Mouse (Mus musculus) G1E (cell line): ENCODE measurements around the gene Rrm1. TPM values are rescaled to one million over a fixed set of nuclear protein-coding genes. Genes with fewer than 3 reads are reported as not detected.
"Not testable (repeated sequence)": the region's sequence is repeated elsewhere in the genome, so short reads cannot be mapped to it uniquely, and the experiment has no call there.

Experiments used
- ATAC-seq: 2 replicates; pipeline ENCODE4 v1.8.0; 2016; ENCODE audit warnings: mild to moderate bottlenecking; ENCODE audit not compliant: insufficient number of reproducible peaks, poor library complexity, low FRiP score, severe bottlenecking; ENCODE audit errors: extremely low read depth
- DNase-seq: peaks from one replicate; pipeline ENCODE4 v3.0.0; 2012; ENCODE audit warnings: low spot score
- H3K27me3 ChIP-seq: 2 replicates; pipeline ENCODE4 v1.6.1; 2012; ENCODE audit warnings: mild to moderate bottlenecking, low read length, inconsistent platforms; ENCODE audit not compliant: insufficient read depth
- H3K36me3 ChIP-seq: replicated peaks from 2 replicates; pipeline ENCODE3; 2012; ENCODE audit warnings: mild to moderate bottlenecking, inconsistent platforms
- H3K4me1 ChIP-seq: 2 replicates; pipeline ENCODE4 v1.6.1; 2012; ENCODE audit warnings: low read depth, low read length, inconsistent platforms, mixed read lengths; ENCODE audit not compliant: insufficient read depth
- H3K4me3 ChIP-seq: 2 replicates; pipeline ENCODE4 v1.5.1; 2012; ENCODE audit warnings: low read depth, mild to moderate bottlenecking, inconsistent platforms, low read length, moderate library complexity, mixed read lengths
- H3K9me3 ChIP-seq: replicated peaks from 2 replicates; pipeline ENCODE4 v1.6.1; 2012; ENCODE audit warnings: inconsistent platforms
- CTCF ChIP-seq: IDR thresholded peaks from 2 replicates; pipeline ENCODE4 v1.5.1; 2012; ENCODE audit warnings: low read depth, low read length, inconsistent platforms, mixed read lengths
- GATA1 ChIP-seq: IDR thresholded peaks from 2 replicates; pipeline ENCODE4 v1.6.1; 2012; ENCODE audit warnings: borderline replicate concordance, low read length, inconsistent platforms, mixed read lengths
- GATA2 ChIP-seq: IDR thresholded peaks from 2 replicates; pipeline ENCODE4 v1.6.1; 2012; ENCODE audit warnings: low read depth, low read length, inconsistent platforms, borderline replicate concordance
- POLR2AphosphoS5 ChIP-seq: IDR thresholded peaks from 2 replicates; pipeline ENCODE4 v1.6.1; 2012; ENCODE audit warnings: low read depth, low read length, inconsistent platforms; ENCODE audit not compliant: insufficient replicate concordance
- TAL1 ChIP-seq: conservative IDR thresholded peaks from 2 replicates; pipeline ENCODE4 v1.6.1; 2012; ENCODE audit warnings: low read depth, low read length, inconsistent platforms, mixed read lengths
- polyA plus RNA-seq: library from polyadenylated mRNA; stranded (reverse); fragments of >175 nt; gene quantifications from 2 replicates; pipeline ENCODE4 v1.2.3, GENCODE M21; 2012
- total RNA-seq, 2 experiments: library from RNA; stranded (forward) in 1 of 2; stranded (reverse) in 1 of 2; fragments of 200-1000 nt in 1 of 2; fragments of >200 nt in 1 of 2; fragmentation: Nextera tagmentation in 1 of 2; gene quantifications; 2 replicates each; pipeline ENCODE4 v1.2.3; 2014 to 2017

Rrm1 gene
- total and polyA plus RNA-seq, 3 experiments: 131 to 591 (median 285) TPM

DNA sequence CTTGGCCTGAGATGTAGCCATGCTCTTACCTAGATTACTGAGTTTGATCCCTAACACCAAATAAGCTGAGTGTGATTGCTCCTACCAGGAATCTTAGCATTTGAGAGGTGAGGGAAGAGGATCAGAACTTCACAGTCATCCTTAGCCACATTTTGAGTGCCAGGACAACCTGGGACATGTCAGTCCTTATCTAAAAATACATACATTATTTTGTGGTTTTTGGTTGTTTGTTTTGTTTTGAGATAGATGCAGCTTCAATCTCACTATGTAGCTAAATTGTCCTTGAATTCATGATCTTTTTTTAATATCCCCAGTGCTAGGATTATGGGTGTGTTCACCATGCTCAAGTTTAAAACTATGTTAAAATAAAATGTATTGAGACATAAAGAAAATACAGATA is 34.1 kb upstream of the Rrm1 start:
- Histone ChIP-seq H3K4me1 (peaks cover 35% of the 10 kb centered on the region), H3K4me3 (no peak overlapping the region), H3K27me3 (no peaks in the 10 kb centered on the region), H3K9me3 (no peaks in the 10 kb centered on the region), H3K36me3 (peaks cover 30% of the 10 kb centered on the region)
- no peak for DNase-seq
- ATAC-seq: no peak; the same call in 1 of the 2 replicates
- TF ChIP-seq CTCF (no peak), POLR2AphosphoS5 (no peak), GATA2 (no peak), TAL1 (no peak; the same call in 1 of the 2 replicates), GATA1 (no peak)

- H3K4me1 ChIP-seq, ATAC-seq, H3K9me3 ChIP-seq, H3K27me3 ChIP-seq, H3K4me3 ChIP-seq, DNase-seq: not testable (repeated sequence)
- H3K36me3 ChIP-seq: peaks cover 26% of the 10 kb centered on the region
Observed at GRCm38 (mm10) chr7:102415272-102415671, 26.2 kb upstream of the Rrm1 start.

- Histone ChIP-seq H3K9me3 (no peaks in the 10 kb centered on the region), H3K36me3 (peaks cover 24% of the 10 kb centered on the region), H3K4me3 (no peak overlapping the region), H3K27me3 (no peaks in the 10 kb centered on the region), H3K4me1 (peaks cover 14% of the 10 kb centered on the region)
- DNase-seq (no peak), ATAC-seq (no peak)
- TF ChIP-seq GATA2: no peak
- TF ChIP-seq TAL1: no peak
Observed at GRCm38 (mm10) chr7:102415841-102416240, 25.7 kb upstream of the Rrm1 start.

DNA sequence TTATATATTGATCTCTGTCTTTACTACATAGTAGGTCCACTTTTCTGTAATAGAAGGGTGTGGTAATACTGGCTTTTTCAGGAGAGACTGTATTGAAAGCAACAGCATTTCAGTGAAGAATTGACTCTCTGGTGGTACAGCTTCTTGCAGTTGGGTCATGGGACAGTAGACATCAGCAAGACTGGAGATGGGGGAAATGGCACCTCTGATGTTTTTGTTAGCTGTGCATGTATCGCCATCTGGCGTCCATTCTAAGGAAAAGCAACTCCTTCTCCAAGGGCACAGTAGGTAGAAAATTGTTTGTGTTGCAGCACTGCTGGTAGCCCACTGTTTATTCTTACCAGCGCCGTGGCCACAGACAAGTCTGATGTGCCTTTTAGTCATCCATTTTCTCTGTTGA is 24.1 kb upstream of the Rrm1 start:
- Histone ChIP-seq H3K4me3 (no peak overlapping the region), H3K27me3 (no peaks in the 10 kb centered on the region), H3K4me1 (peaks cover 18% of the 10 kb centered on the region), H3K36me3 (peaks cover 24% of the 10 kb centered on the region), H3K9me3 (no peaks in the 10 kb centered on the region)
- TF ChIP-seq CTCF (peak; percentile 82), TAL1 (no peak), POLR2AphosphoS5 (no peak), GATA2 (no peak), GATA1 (no peak)
- ATAC-seq (no peak), DNase-seq (peak; percentile 41)

- H3K4me1 ChIP-seq: peaks cover 20% of the 10 kb centered on the region
- H3K4me3 ChIP-seq: no peak overlapping the region
- no peak for ATAC-seq
- H3K9me3 ChIP-seq: no peaks in the 10 kb centered on the region
- TF ChIP-seq TAL1 (no peak), GATA1 (no peak), CTCF (no peak), GATA2 (no peak), POLR2AphosphoS5 (no peak)
- DNase-seq: no peak
- H3K27me3 ChIP-seq: no peaks in the 10 kb centered on the region
- H3K36me3 ChIP-seq: peaks cover 44% of the 10 kb centered on the region
Observed at GRCm38 (mm10) chr7:102422036-102422435, 19.5 kb upstream of the Rrm1 start.

DNA sequence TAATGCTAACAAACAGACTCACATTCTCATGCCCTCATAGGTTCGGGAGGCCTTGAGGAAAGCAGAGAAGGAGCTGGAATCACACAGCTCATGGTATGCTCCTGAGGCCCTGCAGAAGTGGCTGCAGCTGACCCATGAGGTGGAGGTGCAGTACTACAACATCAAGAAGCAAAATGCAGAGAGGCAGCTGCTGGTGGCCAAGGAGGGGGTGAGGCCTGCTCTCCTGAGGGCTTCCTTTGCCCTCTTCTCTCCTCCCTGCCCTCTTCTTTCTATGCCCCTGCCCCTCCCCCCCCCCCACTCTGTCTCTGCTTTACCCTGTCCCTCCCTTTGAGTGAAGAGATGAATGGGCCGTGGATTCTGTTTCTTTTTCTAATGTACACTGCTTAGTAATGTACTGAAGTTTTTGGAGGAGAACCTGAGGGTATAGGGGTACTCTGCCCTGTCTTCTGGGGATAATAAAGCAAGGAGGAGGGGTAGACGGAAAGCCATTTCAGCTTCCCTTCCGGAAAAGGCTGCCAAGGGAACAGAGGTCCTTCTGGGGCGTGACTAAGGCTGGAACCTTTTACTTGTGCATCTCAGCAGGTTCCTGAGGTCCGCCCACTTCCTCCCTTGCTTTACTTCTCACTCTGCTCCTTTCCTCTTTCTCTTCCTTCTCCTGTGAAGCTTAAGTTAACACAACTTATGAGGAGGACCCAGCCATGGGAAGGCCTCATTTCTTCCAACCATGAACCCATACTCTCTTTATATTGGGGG is 15.4 kb upstream of the Rrm1 start:
- Histone ChIP-seq H3K9me3 (no peaks in the 10 kb centered on the region), H3K4me3 (no peak overlapping the region), H3K27me3 (no peaks in the 10 kb centered on the region), H3K36me3 (peaks cover 69% of the 10 kb centered on the region), H3K4me1 (peaks cover 7% of the 10 kb centered on the region)
- TF ChIP-seq TAL1 (no peak), GATA2 (no peak), GATA1 (no peak), POLR2AphosphoS5 (no peak), CTCF (no peak)
- no peak for ATAC-seq
- no peak for DNase-seq

DNA sequence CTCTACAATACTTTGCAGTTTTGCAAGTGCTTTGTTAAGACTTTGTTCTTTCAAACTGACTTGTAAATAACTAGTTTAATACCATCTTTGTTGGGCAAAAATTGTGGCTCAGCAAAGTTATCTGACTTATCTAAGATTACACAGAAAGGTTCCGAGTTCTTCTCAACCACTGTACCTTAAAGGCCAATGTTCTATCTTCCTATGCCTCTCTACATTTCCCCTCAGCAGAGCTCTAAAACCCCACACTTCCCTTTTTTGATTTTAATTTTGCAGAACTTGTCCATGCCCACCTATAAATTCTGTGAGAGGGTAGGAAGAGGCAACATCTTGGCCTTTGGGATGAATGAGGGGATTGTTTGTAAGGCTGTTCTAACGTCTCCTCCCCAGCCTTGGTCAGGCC is 7.2 kb upstream of the Rrm1 start:
- TF ChIP-seq TAL1 (no peak), CTCF (no peak), GATA1 (no peak), GATA2 (no peak), POLR2AphosphoS5 (no peak)
- H3K36me3 ChIP-seq: peaks cover 55% of the 10 kb centered on the region
- ATAC-seq (no peak), DNase-seq (no peak)
- no peaks in the 10 kb centered on the region for H3K9me3 ChIP-seq
- no peaks in the 10 kb centered on the region for H3K27me3 ChIP-seq
- H3K4me1 ChIP-seq: peaks cover 6% of the 10 kb centered on the region
- H3K4me3 ChIP-seq: no peak overlapping the region
